Mouse (Mus musculus) brain, embryonic 18.5 days (tissue): ENCODE results near the gene Psme4.
A peak's percentile ranks its signal among the peaks of the same experiment; 100 is the strongest.

Source experiments
- DNase-seq: peaks from one replicate; pipeline ENCODE4 v3.0.0-alpha.2; 2012; ENCODE audit warnings: low read depth, low spot score

Psme4 gene

DNA sequence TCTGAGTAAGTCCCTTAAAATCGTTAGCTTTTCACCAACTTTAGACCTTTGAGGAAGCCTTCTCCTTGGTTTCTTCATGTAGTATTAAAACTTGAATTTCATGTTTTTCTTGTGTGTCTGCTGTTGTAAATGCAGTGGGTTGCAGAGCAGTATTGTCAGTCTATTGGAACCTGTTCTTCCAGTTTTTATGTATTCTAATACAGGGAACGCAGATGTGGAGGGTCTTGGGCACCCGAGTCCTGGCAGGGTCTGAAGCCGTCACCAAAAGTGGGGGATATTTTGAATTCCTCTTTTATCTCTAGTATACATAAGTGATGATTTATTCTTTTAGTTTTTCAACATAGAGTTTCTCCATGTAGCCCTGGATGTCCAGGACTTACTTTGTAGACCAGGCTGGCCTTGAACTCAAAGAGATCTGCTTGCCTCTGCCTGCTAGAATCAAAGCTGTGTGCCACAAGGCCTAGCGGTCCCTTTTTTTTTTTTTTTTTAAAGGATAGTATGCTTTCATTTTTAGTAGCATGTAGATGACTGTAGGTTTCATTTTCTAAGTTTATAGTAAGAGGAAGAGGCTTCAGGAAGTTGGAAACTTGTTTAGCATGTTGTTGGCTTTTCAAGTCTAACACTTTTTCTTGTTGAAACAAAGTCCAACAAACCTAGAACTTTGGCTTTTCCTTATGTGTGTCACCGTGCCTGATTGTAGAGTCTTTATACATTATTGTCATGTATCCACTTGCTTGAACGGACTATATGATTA lies 14.9 kb downstream of the Psme4 start:
- DNase-seq: no peak

DNA sequence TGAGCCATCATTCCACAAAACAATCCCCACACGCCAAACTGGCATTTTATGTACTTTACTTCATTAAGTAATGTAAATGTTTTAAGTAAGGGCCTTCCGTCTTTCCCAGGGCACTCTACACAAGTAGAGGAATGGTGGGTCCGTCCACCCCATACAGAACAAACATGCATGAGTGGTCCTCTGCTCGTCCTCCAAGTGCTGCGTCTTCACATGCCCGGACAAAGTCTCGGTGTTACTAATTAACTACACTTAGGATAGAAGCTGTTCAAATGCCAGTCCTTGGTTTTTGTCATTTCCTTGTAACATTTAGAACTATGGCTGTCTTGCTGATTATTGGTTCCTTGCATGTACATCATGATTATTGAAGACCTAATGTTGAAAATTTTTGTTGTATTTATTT lies 21.2 kb downstream of the Psme4 start:
- DNase-seq: no peak

DNA sequence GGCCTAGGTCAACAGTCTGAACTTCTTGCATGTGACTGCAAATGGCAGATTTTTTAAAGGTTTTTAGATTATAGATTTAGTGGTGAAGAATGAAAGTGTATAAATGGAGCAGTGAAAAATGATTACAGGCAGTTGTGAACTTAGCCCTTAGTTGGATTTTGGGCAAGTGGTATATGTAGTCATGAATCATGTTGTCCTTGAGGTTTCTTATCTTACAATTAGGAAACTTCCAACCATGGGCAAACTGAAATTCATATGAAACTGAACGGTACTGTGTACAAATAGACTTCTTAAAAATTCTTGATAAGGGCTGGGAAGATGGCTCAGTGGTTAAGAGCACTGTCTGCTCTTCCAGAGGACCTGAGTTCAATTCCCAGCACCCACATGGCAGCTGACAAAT lies 22.2 kb downstream of the Psme4 start:
- no peak for DNase-seq

DNA sequence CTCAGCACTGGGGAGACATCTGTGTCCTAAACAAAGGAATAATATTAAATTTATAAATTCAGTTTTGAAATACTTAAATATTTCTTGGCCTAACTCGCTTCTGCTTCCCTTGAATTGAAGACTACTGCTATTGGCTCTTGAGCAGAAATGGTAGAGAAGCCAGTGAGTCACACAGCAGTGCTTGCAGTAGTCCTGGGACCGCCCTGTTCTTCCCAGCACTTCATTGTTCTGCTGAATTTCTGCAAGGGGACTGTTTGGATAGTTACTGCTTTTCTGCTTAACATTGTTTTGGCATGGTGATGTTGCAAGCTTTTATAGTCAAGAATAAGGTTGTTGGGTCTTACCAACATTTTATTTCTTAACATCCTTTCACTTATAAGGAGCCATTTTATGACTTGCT lies 25.7 kb downstream of the Psme4 start:
- DNase-seq: no peak

GRCm38 (mm10) chr11:30799496-30799895 lies 28.0 kb downstream of the Psme4 start:
- no peak for DNase-seq

DNA sequence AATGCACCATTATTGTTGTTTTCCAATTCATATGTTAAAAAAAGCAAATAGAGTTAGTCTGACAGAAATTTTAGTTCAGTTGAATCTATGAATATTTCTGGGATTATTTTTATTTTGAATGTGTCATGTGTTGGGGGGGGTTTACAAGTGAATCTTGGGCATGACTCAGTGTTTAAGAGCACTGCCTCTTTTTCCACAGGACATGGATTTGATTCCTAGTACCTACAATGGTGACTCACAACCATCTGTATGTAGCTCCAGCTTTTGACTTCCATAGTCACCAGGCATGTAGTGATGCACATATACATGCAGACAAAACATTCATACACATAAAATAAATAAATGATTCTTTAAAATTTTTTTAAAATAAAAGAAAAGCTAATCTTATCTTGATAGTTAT lies 28.6 kb downstream of the Psme4 start:
- DNase-seq: no peak

DNA sequence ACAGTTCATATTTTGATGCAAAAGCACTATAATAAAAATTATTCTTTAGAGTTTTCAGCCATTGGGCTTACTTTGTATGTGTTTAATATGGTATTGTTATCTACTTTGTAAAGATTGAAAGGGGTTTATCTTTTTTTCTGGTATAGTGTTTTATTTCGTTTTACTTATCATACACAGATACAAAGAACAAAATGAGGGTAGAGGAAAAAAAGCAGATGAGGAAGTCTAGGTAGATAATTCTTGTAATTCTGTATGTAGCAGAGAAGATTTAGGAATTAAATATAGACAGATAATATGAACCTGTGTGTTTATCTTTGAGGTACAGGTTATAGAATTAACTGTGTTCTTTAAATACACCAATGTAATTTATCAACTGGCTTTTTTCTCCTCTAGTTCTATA lies 30.9 kb downstream of the Psme4 start:
- no peak for DNase-seq

DNA sequence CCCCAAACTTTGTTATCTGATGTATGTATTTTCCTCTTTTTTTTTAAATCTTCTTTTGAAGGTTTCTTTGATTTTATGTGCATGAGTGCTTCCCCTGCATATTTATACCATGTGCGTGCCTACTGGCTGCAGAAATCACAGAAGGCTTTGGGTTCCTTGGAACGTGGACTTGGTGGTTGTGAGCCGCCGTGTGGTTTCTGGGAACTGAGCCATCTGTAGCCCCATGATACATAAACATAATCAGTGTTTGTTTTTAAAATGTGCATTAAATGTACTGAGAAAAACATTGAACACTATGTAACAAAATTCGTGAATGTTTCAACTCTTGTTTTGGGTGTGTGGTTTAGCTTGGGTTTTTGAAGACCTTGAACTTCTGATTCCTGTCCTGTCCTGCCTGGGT lies 49.6 kb downstream of the Psme4 start:
- DNase-seq: no peak

- no peak for DNase-seq
Observed at GRCm38 (mm10) chr11:30838793-30839192, 67.3 kb downstream of the Psme4 start.

DNA sequence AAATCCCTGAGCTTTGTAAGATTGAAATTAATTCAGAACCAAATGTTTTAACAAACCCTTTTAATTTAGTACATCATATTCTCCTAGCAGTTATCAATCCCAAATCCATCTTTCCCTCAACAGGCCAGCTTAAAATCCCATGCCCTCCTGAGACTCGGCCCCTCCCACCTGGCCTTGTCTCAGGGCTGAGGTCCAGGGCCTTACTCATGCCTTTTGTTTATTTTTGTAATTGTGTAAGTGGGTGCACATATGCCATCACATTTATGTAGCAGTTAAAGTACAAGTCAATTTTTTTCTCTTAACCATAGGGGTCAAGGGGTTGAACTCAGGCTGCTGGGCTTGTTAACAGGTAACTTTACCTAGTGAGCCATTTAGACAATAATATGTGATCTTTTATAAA lies 72.8 kb downstream of the Psme4 start:
- DNase-seq: no peak

GRCm38 (mm10) chr11:30872425-30872824 lies 100.9 kb downstream of the Psme4 start:
- DNase-seq: no peak

DNA sequence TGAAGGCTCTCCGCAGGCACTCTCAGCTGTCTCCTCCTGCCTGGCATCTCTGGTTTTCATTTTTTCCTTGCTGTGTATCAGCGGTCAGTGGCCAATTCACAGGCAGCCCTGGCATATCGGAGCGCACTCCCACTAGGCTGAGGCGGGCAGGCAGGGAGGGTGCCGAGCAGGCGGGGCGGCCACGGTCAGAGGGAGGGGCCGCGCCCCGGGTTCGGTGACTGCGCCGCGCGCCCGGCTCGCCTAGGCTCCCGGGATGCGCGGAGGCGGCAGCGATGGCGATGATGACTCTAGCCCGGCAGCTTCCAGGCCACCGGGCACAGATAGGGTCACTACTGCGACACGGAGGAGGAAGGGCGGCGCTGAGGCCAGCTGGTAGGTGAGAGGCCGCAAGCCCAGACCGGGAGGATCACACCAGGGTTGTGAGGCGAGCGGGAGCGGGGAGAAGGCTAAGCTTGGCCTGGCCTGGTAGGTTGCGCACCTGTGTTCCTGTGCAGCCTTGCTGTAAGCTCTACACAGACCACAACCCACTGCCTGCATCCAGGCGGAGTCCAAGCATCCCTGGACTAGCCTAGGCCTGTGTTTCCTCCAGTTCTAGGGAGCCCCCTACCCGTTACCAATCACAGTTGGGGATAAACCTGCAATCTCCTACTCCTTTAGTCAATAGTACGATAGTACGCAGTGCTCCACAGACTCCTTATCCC lies 113.8 kb downstream of the Psme4 start, which contains the start of the genes Gpr75 and Asb3:
Gene Gpr75 (plus strand): TSS at position 188 of the 701 bp plus-strand sequence.
Gene Asb3 (plus strand): TSS at position 246 of the 701 bp plus-strand sequence.
- DNase-seq: peak; percentile 36

GRCm38 (mm10) chr11:30888153-30888552 lies 116.6 kb downstream of the Psme4 start:
- DNase-seq: no peak

GRCm38 (mm10) chr11:30896201-30896600 lies 124.7 kb downstream of the Psme4 start:
- DNase-seq: no peak

- no peak for DNase-seq
Observed at GRCm38 (mm10) chr11:30899312-30899711, 127.8 kb downstream of the Psme4 start.

- no peak for DNase-seq
Observed at GRCm38 (mm10) chr11:30912311-30912710, 140.8 kb downstream of the Psme4 start.

GRCm38 (mm10) chr11:30920641-30921040 lies 149.1 kb downstream of the Psme4 start:
- DNase-seq: no peak

GRCm38 (mm10) chr11:30923283-30923682 lies 151.8 kb downstream of the Psme4 start:
- DNase-seq: no peak

DNA sequence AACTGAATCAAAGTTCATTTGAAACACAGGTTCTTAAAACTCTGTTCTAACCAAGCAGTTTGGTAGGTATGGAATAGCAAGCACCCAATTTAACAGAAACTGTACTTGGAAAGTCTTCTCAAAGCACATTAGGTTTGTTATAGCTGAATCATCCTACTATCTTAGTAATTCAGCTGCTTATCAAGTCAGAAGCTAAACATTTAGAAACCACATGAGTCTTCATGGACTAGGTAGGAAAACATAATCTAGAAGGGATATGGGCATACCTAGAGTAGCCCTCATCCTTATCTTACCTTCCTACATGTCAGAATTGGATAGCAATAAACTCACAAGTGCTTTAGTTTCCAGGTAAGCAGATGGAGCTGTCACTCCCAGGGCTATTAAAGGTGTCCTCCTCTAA lies 156.6 kb downstream of the Psme4 start:
- no peak for DNase-seq

DNA sequence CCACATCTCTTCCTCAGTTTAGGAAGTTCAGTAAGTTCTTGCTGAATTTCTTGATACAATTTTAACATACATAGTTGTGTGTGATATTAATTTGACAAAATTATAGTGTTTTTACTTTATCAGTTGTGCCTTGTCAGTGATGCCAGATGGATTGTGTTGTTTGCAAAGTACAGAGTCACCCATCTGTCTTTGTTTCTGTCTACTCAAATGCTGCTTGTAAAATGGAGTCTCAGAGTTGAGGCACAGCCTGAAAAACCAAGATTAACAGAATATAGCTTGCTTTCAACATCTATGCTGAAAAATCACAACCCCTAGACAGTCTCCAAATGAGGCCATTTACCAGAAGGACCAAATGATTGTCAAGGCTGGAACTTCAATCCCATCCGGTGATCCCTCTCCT lies 157.0 kb downstream of the Psme4 start:
- DNase-seq: no peak
